In the genomic region with DNA sequence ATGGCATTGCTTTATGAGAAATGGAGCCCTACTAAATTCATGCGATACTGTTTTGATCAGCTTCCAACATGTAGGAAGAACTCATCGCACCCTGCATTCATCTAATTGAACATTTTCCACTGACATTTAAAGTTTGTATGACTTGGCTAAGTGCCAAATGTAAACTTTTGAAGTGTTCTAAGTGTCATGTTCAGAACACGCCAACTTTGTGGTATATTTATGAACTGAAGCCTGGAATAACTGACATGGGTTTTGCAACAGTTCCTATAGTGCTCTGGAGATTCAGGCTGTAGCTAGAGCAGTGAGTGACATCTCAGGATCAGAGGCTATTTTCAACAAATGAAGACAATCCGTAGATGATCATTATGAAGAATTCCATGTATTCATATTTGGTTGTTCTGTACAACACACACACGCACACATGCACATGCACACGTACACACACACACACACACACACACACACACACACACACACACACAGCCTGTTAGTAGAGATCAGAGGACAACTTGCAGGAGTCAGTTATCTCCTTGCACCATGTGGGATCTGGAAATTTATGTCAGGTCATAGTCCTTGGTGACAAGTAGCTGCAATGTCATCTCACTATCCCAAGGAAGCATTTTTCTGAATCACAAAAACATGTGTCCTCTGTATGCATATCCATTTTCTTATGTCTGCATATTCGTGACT, we compare ENCODE assay signal across 25 mouse cellular contexts.
A peak's percentile ranks its signal among the peaks of the same experiment; 100 is the strongest.
DNase-seq lines count a peak whose midpoint lies in the region; ATAC-seq and TF ChIP-seq lines count a peak whose summit lies in the region.
"Had no signal": no experiment of that assay in that cellular context is flagged by ENCODE, and none has a peak within 500 bp of the region (broad histone marks: within the 10 kb centered on the region; RNA-seq: fewer than 3 reads in every experiment).

No protein-coding gene starts in this region.

- no peaks in the 10 kb centered on the region for H3K9me3 ChIP-seq in embryonic facial prominence, embryonic 14.5 days (ENCODE audit: control insufficient read depth, low read length)
- no peaks in the 10 kb centered on the region for H3K9me3 ChIP-seq in embryonic facial prominence, embryonic 10.5 days
- H3K9me3 ChIP-seq in limb, embryonic 14.5 days (ENCODE audit: control insufficient read depth, low read length), result no peaks in the 10 kb centered on the region
- H3K9me3 ChIP-seq in limb, embryonic 10.5 days (replicated peaks), result no peaks in the 10 kb centered on the region
- H3K9me3 ChIP-seq in lung, embryonic 15.5 days, result no peaks in the 10 kb centered on the region
- no peaks in the 10 kb centered on the region for H3K9me3 ChIP-seq in lung, postnatal 0 days (ENCODE audit: low read length)
- H3K9me3 ChIP-seq: embryonic facial prominence, embryonic 12.5 days; embryonic facial prominence, embryonic 15.5 days; forebrain, embryonic 10.5 days; forebrain, embryonic 12.5 days had no signal

- no peak overlapping the region for H3K4me2 ChIP-seq in embryonic facial prominence, embryonic 14.5 days (ENCODE audit: low read depth, low read length)
- H3K4me2 ChIP-seq in limb, embryonic 14.5 days (replicated peaks; ENCODE audit: low read depth, low read length, severe bottlenecking), result no peak overlapping the region
- H3K4me2 ChIP-seq in lung, embryonic 15.5 days, result no peak overlapping the region
- H3K4me2 ChIP-seq in lung, postnatal 0 days (replicated peaks; ENCODE audit: low read depth, low read length), result no peak overlapping the region
- H3K4me2 ChIP-seq: embryonic facial prominence, embryonic 12.5 days; embryonic facial prominence, embryonic 15.5 days; forebrain, embryonic 12.5 days had no signal

- H3K27ac ChIP-seq in embryonic facial prominence, embryonic 14.5 days (replicated peaks; ENCODE audit: low read depth, low read length), result no peak overlapping the region
- H3K27ac ChIP-seq in embryonic facial prominence, embryonic 10.5 days (replicated peaks), result no peak overlapping the region
- H3K27ac ChIP-seq in limb, embryonic 14.5 days (replicated peaks; ENCODE audit: low read depth, low read length), result no peak overlapping the region
- H3K27ac ChIP-seq in limb, embryonic 10.5 days, result no peak overlapping the region
- H3K27ac ChIP-seq in lung, embryonic 15.5 days, result no peak overlapping the region
- no peak overlapping the region for H3K27ac ChIP-seq in lung, postnatal 0 days (ENCODE audit: low read length)
- H3K27ac ChIP-seq: embryonic facial prominence, embryonic 12.5 days; embryonic facial prominence, embryonic 15.5 days; forebrain, embryonic 10.5 days; forebrain, embryonic 12.5 days had no signal

- H3K4me3 ChIP-seq in embryonic facial prominence, embryonic 14.5 days (ENCODE audit: low read depth, low read length), result no peak overlapping the region
- no peak overlapping the region for H3K4me3 ChIP-seq in embryonic facial prominence, embryonic 10.5 days
- H3K4me3 ChIP-seq in limb, embryonic 14.5 days (replicated peaks; ENCODE audit: low read length), result no peak overlapping the region
- no peak overlapping the region for H3K4me3 ChIP-seq in limb, embryonic 10.5 days
- H3K4me3 ChIP-seq in lung, embryonic 15.5 days, result no peak overlapping the region
- H3K4me3 ChIP-seq in lung, adult 2 months (replicated peaks; ENCODE audit: extremely low read depth, low read depth, low read length), result no peak overlapping the region
- no peak overlapping the region for H3K4me3 ChIP-seq in lung, postnatal 0 days (ENCODE audit: low read depth, low read length)
- H3K4me3 ChIP-seq: embryonic facial prominence, embryonic 12.5 days; embryonic facial prominence, embryonic 15.5 days; erythroblast, embryonic 14.5 days; forebrain, embryonic 10.5 days; forebrain, embryonic 12.5 days had no signal

- WGBS in embryonic facial prominence, embryonic 14.5 days, result 66% methylated on average over 7 of the region's 7 CpGs
- 87% methylated on average over 7 of the region's 7 CpGs for WGBS in embryonic facial prominence, embryonic 10.5 days
- WGBS in limb, embryonic 14.5 days, result 67% methylated on average over 7 of the region's 7 CpGs
- 88% methylated on average over 7 of the region's 7 CpGs for WGBS in limb, embryonic 10.5 days
- 35% methylated on average over 7 of the region's 7 CpGs for WGBS in lung, embryonic 15.5 days
- WGBS in lung, adult 2 months, result 59% methylated on average over 7 of the region's 7 CpGs
- WGBS in lung, postnatal 0 days, result 45% methylated on average over 7 of the region's 7 CpGs

- no peak for TF ChIP-seq POLR2A in limb, embryonic 14.5 days (IDR thresholded peaks at IDR 0.05; ENCODE audit: borderline replicate concordance, extremely low read depth, insufficient read depth, insufficient read length)
- no peak for TF ChIP-seq POLR2A in lung, adult 2 months (IDR thresholded peaks at IDR 0.05; ENCODE audit: borderline replicate concordance, extremely low read depth, low read depth, low read length)

- TF ChIP-seq CTCF in lung, adult 2 months (IDR thresholded peaks at IDR 0.05; ENCODE audit: insufficient read depth, low read length), result no peak
- no peak for TF ChIP-seq CTCF in lung, postnatal 0 days (IDR thresholded peaks at IDR 0.05)

- no peak overlapping the region for H3K9ac ChIP-seq in embryonic facial prominence, embryonic 14.5 days (ENCODE audit: low read depth, low read length)
- H3K9ac ChIP-seq in limb, embryonic 14.5 days (ENCODE audit: low read depth, low read length, severe bottlenecking), result no peak overlapping the region
- H3K9ac ChIP-seq in lung, embryonic 15.5 days, result no peak overlapping the region
- no peak overlapping the region for H3K9ac ChIP-seq in lung, postnatal 0 days (replicated peaks; ENCODE audit: low read depth)
- H3K9ac ChIP-seq: embryonic facial prominence, embryonic 12.5 days; embryonic facial prominence, embryonic 15.5 days; forebrain, embryonic 12.5 days had no signal

- no peaks in the 10 kb centered on the region for H3K27me3 ChIP-seq in embryonic facial prominence, embryonic 14.5 days (replicated peaks; ENCODE audit: control insufficient read depth, insufficient read depth, low read length)
- no peaks in the 10 kb centered on the region for H3K27me3 ChIP-seq in embryonic facial prominence, embryonic 10.5 days (replicated peaks; ENCODE audit: low read depth, poor library complexity, severe bottlenecking)
- no peaks in the 10 kb centered on the region for H3K27me3 ChIP-seq in limb, embryonic 14.5 days (ENCODE audit: control insufficient read depth, insufficient read depth, low read length)
- no peaks in the 10 kb centered on the region for H3K27me3 ChIP-seq in limb, embryonic 10.5 days (ENCODE audit: low read depth, poor library complexity, severe bottlenecking)
- no peaks in the 10 kb centered on the region for H3K27me3 ChIP-seq in lung, embryonic 15.5 days
- no peaks in the 10 kb centered on the region for H3K27me3 ChIP-seq in lung, postnatal 0 days (replicated peaks; ENCODE audit: insufficient read depth, low read length)
- H3K27me3 ChIP-seq: embryonic facial prominence, embryonic 12.5 days; embryonic facial prominence, embryonic 15.5 days; forebrain, embryonic 12.5 days had no signal

- H3K4me1 ChIP-seq in embryonic facial prominence, embryonic 14.5 days (ENCODE audit: control insufficient read depth, insufficient read depth, low read length), result no peaks in the 10 kb centered on the region
- H3K4me1 ChIP-seq in embryonic facial prominence, embryonic 10.5 days, result no peaks in the 10 kb centered on the region
- H3K4me1 ChIP-seq in limb, embryonic 14.5 days (ENCODE audit: control insufficient read depth, insufficient read depth, low read length), result peaks cover 4% of the 10 kb centered on the region; the same call in 1 of the 2 replicates
- no peaks in the 10 kb centered on the region for H3K4me1 ChIP-seq in limb, embryonic 10.5 days
- no peaks in the 10 kb centered on the region for H3K4me1 ChIP-seq in lung, embryonic 15.5 days
- no peaks in the 10 kb centered on the region for H3K4me1 ChIP-seq in lung, adult 2 months (ENCODE audit: control insufficient read depth, insufficient read depth, low read length)
- H3K4me1 ChIP-seq in lung, postnatal 0 days (ENCODE audit: insufficient read depth, low read depth, low read length), result no peaks in the 10 kb centered on the region
- H3K4me1 ChIP-seq: embryonic facial prominence, embryonic 12.5 days; embryonic facial prominence, embryonic 15.5 days; forebrain, embryonic 10.5 days; forebrain, embryonic 12.5 days had no signal

- TF ChIP-seq EP300 in lung, postnatal 0 days (IDR thresholded peaks at IDR 0.05), result no peak

- no peak for ATAC-seq in embryonic facial prominence, embryonic 14.5 days (ENCODE audit: low read depth)
- ATAC-seq in limb, embryonic 14.5 days (ENCODE audit: low FRiP score, low read depth), result no peak
- peak; percentile 84; the same call in 1 of the 2 replicates for ATAC-seq in lung, embryonic 15.5 days (ENCODE audit: borderline replicate concordance, extremely low read depth, low FRiP score, low TSS enrichment)
- no peak for ATAC-seq in lung, postnatal 0 days
- ATAC-seq: forebrain, embryonic 14.5 days; forebrain, embryonic 16.5 days had no signal

- DNase-seq in embryonic facial prominence, embryonic 14.5 days (ENCODE audit: low spot score), result peak; percentile 39
- DNase-seq in embryonic facial prominence, embryonic 10.5 days (ENCODE audit: low spot score), result no peak
- DNase-seq in limb, embryonic 14.5 days (ENCODE audit: low spot score), result peak; percentile 61
- DNase-seq in limb, embryonic 10.5 days (ENCODE audit: low spot score), result no peak
- DNase-seq in lung, adult 2 months, result no peak
- peak; percentile 17 for DNase-seq in lung, postnatal 0 days (ENCODE audit: low spot score)
- no peak for DNase-seq in lung, postnatal 36 days
- DNase-seq: adrenal gland, adult 2 months; adrenal gland, postnatal 10 days; adrenal gland, postnatal 25 days; cerebellum, adult 11 months; cerebellum, adult 18-20 months; cerebellum, adult 8-10 months; cerebellum, adult 9-11 months; cerebellum, postnatal 14 days; cerebellum, postnatal 36 days; embryo, embryonic 11 days had no signal

- H3K36me3 ChIP-seq in embryonic facial prominence, embryonic 14.5 days (ENCODE audit: control insufficient read depth, insufficient read depth, low read length), result no peaks in the 10 kb centered on the region
- no peaks in the 10 kb centered on the region for H3K36me3 ChIP-seq in embryonic facial prominence, embryonic 10.5 days (replicated peaks)
- no peaks in the 10 kb centered on the region for H3K36me3 ChIP-seq in limb, embryonic 14.5 days (ENCODE audit: control insufficient read depth, insufficient read depth, low read length)
- H3K36me3 ChIP-seq in limb, embryonic 10.5 days, result no peaks in the 10 kb centered on the region
- H3K36me3 ChIP-seq in lung, embryonic 15.5 days, result no peaks in the 10 kb centered on the region
- H3K36me3 ChIP-seq in lung, postnatal 0 days (ENCODE audit: insufficient read depth, low read length), result no peaks in the 10 kb centered on the region
- H3K36me3 ChIP-seq: embryonic facial prominence, embryonic 12.5 days; embryonic facial prominence, embryonic 15.5 days; forebrain, embryonic 10.5 days; forebrain, embryonic 12.5 days had no signal

Comparison
In these comparisons a context has a peak if more than half of its experiments do, and no peak if none do; other contexts are left out.
1. DNase-seq: peak in embryonic facial prominence, embryonic 14.5 days (single experiment), limb, embryonic 14.5 days (single experiment) and lung, postnatal 0 days (single experiment); none in embryonic facial prominence, embryonic 10.5 days (single experiment), limb, embryonic 10.5 days (single experiment), lung, adult 2 months (single experiment) and lung, postnatal 36 days (single experiment).